Mouse (Mus musculus): ENCODE measurements around the gene Apoe. TPM values are rescaled to one million over a fixed set of nuclear protein-coding genes. Genes with fewer than 3 reads are reported as not detected.

Gene Apoe
- polyA plus RNA-seq, 1 experiment from 2014 or later: 686 TPM

GRCm38 (mm10) chr7:19697949-19698906, 760 bp downstream of the Apoe start:
- ATAC-seq: no peak
- peak overlapping the region; percentile 35 for H3K4me3 ChIP-seq (ENCODE audit: low read depth, low read length)

DNA sequence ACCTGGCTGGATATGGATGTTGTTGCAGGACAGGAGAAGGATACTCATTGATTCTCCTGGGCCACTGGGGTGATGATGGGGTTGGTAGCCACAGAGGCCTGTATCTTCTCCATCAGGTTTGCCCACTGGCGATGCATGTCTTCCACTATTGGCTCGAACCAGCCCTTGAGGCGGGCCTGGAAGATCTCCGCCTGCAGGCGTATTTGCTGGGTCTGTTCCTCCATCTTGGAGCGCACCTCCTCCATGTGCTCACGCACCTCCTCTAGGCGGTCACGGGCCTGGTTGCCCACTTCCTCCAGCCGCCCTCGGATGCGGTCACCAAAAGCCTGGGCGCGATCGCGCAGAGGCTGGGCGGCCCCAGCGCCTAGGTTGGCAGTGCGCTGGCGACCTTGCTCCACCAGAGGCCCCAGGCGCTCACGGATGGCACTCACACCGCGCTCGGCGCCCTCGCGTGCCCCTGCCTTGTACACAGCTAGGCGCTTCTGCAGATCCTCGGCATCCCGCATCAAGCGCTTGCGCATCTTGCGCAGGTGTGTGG, 2.6 kb downstream of the Apoe start:
- Histone ChIP-seq H3K36me3 (ENCODE audit: control insufficient read depth, insufficient read depth, low read length) (peaks cover 3% of the 10 kb centered on the region; the same call in 1 of the 2 replicates), H3K27ac (ENCODE audit: low read length) (no peak overlapping the region), H3K9me3 (replicated peaks; ENCODE audit: control insufficient read depth, low read length, poor library complexity, severe bottlenecking) (no peaks in the 10 kb centered on the region), H3K27me3 (ENCODE audit: control insufficient read depth, insufficient read depth, low read depth, low read length) (no peaks in the 10 kb centered on the region), H3K4me2 (ENCODE audit: low read length) (no peak overlapping the region), H3K4me1 (ENCODE audit: control insufficient read depth, insufficient read depth, low read length) (peaks cover 16% of the 10 kb centered on the region; the same call in 1 of the 2 replicates), H3K9ac (ENCODE audit: low read depth, low read length) (no peak overlapping the region), H3K4me3 (ENCODE audit: low read depth, low read length) (no peak overlapping the region)
- ATAC-seq: no peak
- 95% methylated on average over 34 of the region's 34 CpGs for WGBS

More at GRCm38 (mm10) chr7:19697949-19698906, 760 bp downstream of the Apoe start:
- peaks cover 16% of the 10 kb centered on the region; the same call in 1 of the 2 replicates for H3K4me1 ChIP-seq (ENCODE audit: control insufficient read depth, insufficient read depth, low read length)
- H3K36me3 ChIP-seq (ENCODE audit: control insufficient read depth, insufficient read depth, low read length): peaks cover 3% of the 10 kb centered on the region; the same call in 1 of the 2 replicates
- H3K9ac ChIP-seq (ENCODE audit: low read depth, low read length): peak overlapping the region; percentile 57
- no peaks in the 10 kb centered on the region for H3K27me3 ChIP-seq (ENCODE audit: control insufficient read depth, insufficient read depth, low read depth, low read length)
- no peaks in the 10 kb centered on the region for H3K9me3 ChIP-seq (replicated peaks; ENCODE audit: control insufficient read depth, low read length, poor library complexity, severe bottlenecking)
- H3K27ac ChIP-seq (ENCODE audit: low read length): peak overlapping the region; percentile 29; the same call in 1 of the 2 replicates
- 2% methylated on average over 28 of the region's 28 CpGs for WGBS
- peak overlapping the region; percentile 54 for H3K4me2 ChIP-seq (ENCODE audit: low read length)

- H3K4me2 ChIP-seq (ENCODE audit: low read length): no peak overlapping the region
- no peaks in the 10 kb centered on the region for H3K9me3 ChIP-seq (replicated peaks; ENCODE audit: control insufficient read depth, low read length, poor library complexity, severe bottlenecking)
- no peak overlapping the region for H3K27ac ChIP-seq (ENCODE audit: low read length)
- no peaks in the 10 kb centered on the region for H3K27me3 ChIP-seq (ENCODE audit: control insufficient read depth, insufficient read depth, low read depth, low read length)
- peaks cover 3% of the 10 kb centered on the region; the same call in 1 of the 2 replicates for H3K36me3 ChIP-seq (ENCODE audit: control insufficient read depth, insufficient read depth, low read length)
- 84% methylated on average over 6 of the region's 6 CpGs for WGBS
- peaks cover 16% of the 10 kb centered on the region; the same call in 1 of the 2 replicates for H3K4me1 ChIP-seq (ENCODE audit: control insufficient read depth, insufficient read depth, low read length)
- H3K4me3 ChIP-seq (ENCODE audit: low read depth, low read length): no peak overlapping the region
- ATAC-seq: no peak
- H3K9ac ChIP-seq (ENCODE audit: low read depth, low read length): no peak overlapping the region
These were observed 3.1 kb downstream of the Apoe start for GRCm38 (mm10) chr7:19695881-19696280.

- Histone ChIP-seq H3K4me3 (ENCODE audit: low read depth, low read length) (no peak overlapping the region), H3K4me1 (ENCODE audit: control insufficient read depth, insufficient read depth, low read length) (peaks cover 16% of the 10 kb centered on the region; the same call in 1 of the 2 replicates), H3K27ac (ENCODE audit: low read length) (no peak overlapping the region), H3K36me3 (ENCODE audit: control insufficient read depth, insufficient read depth, low read length) (peaks cover 3% of the 10 kb centered on the region; the same call in 1 of the 2 replicates), H3K9me3 (replicated peaks; ENCODE audit: control insufficient read depth, low read length, poor library complexity, severe bottlenecking) (no peaks in the 10 kb centered on the region), H3K4me2 (ENCODE audit: low read length) (no peak overlapping the region), H3K27me3 (ENCODE audit: control insufficient read depth, insufficient read depth, low read depth, low read length) (no peaks in the 10 kb centered on the region), H3K9ac (ENCODE audit: low read depth, low read length) (no peak overlapping the region)
- 60% methylated on average over 8 of the region's 8 CpGs for WGBS
- no peak for ATAC-seq
These were observed 3.8 kb downstream of the Apoe start for GRCm38 (mm10) chr7:19695213-19695594.

- Histone ChIP-seq H3K4me2 (ENCODE audit: low read length) (no peak overlapping the region), H3K9ac (ENCODE audit: low read depth, low read length) (no peak overlapping the region), H3K27ac (ENCODE audit: low read length) (no peak overlapping the region), H3K4me1 (ENCODE audit: control insufficient read depth, insufficient read depth, low read length) (peaks cover 16% of the 10 kb centered on the region; the same call in 1 of the 2 replicates), H3K9me3 (replicated peaks; ENCODE audit: control insufficient read depth, low read length, poor library complexity, severe bottlenecking) (no peaks in the 10 kb centered on the region), H3K4me3 (ENCODE audit: low read depth, low read length) (no peak overlapping the region), H3K27me3 (ENCODE audit: control insufficient read depth, insufficient read depth, low read depth, low read length) (no peaks in the 10 kb centered on the region), H3K36me3 (ENCODE audit: control insufficient read depth, insufficient read depth, low read length) (peaks cover 3% of the 10 kb centered on the region; the same call in 1 of the 2 replicates)
- WGBS: 90% methylated on average over 10 of the region's 10 CpGs
- ATAC-seq: no peak
These were observed 4.4 kb downstream of the Apoe start for GRCm38 (mm10) chr7:19694336-19695212.

GRCm38 (mm10) chr7:19693421-19693820, 5.6 kb downstream of the Apoe start:
- 35% methylated on average over 10 of the region's 10 CpGs for WGBS
- Histone ChIP-seq H3K9ac (ENCODE audit: low read depth, low read length) (no peak overlapping the region), H3K36me3 (ENCODE audit: control insufficient read depth, insufficient read depth, low read length) (peaks cover 3% of the 10 kb centered on the region; the same call in 1 of the 2 replicates), H3K27me3 (ENCODE audit: control insufficient read depth, insufficient read depth, low read depth, low read length) (no peaks in the 10 kb centered on the region), H3K9me3 (replicated peaks; ENCODE audit: control insufficient read depth, low read length, poor library complexity, severe bottlenecking) (no peaks in the 10 kb centered on the region), H3K4me2 (ENCODE audit: low read length) (no peak overlapping the region), H3K4me3 (ENCODE audit: low read depth, low read length) (no peak overlapping the region), H3K4me1 (ENCODE audit: control insufficient read depth, insufficient read depth, low read length) (peaks cover 5% of the 10 kb centered on the region; the same call in 1 of the 2 replicates), H3K27ac (ENCODE audit: low read length) (0 out of 2 replicates have a peak overlapping the region, but pooled peaks have one; percentile 24)
- ATAC-seq: peak; percentile 49; the same call in 1 of the 2 replicates

GRCm38 (mm10) chr7:19691873-19692865, 6.8 kb downstream of the Apoe start, which contains the start of gene Apoc1:
Gene Apoc1 (minus strand): TSS chr7:19692660.
- Histone ChIP-seq H3K27me3 (ENCODE audit: control insufficient read depth, insufficient read depth, low read depth, low read length) (no peaks in the 10 kb centered on the region), H3K4me1 (ENCODE audit: control insufficient read depth, insufficient read depth, low read length) (no peaks in the 10 kb centered on the region), H3K4me3 (ENCODE audit: low read depth, low read length) (no peak within 1 kb of the TSS), H3K9ac (ENCODE audit: low read depth, low read length) (no peak within 1 kb of the TSS), H3K4me2 (ENCODE audit: low read length) (no peak within 1 kb of the TSS), H3K27ac (ENCODE audit: low read length) (0 out of 2 replicates have a peak within 1 kb of the TSS, but pooled peaks have one; percentile 24), H3K36me3 (ENCODE audit: control insufficient read depth, insufficient read depth, low read length) (peaks cover 3% of the 10 kb centered on the region; the same call in 1 of the 2 replicates), H3K9me3 (replicated peaks; ENCODE audit: control insufficient read depth, low read length, poor library complexity, severe bottlenecking) (no peaks in the 10 kb centered on the region)
- WGBS: 51% methylated on average over 28 of the region's 28 CpGs
- no peak for ATAC-seq

Data from midbrain, embryonic 16.5 days (tissue).